ENCODE assay signal across 9 mouse cellular contexts in the genomic region with DNA sequence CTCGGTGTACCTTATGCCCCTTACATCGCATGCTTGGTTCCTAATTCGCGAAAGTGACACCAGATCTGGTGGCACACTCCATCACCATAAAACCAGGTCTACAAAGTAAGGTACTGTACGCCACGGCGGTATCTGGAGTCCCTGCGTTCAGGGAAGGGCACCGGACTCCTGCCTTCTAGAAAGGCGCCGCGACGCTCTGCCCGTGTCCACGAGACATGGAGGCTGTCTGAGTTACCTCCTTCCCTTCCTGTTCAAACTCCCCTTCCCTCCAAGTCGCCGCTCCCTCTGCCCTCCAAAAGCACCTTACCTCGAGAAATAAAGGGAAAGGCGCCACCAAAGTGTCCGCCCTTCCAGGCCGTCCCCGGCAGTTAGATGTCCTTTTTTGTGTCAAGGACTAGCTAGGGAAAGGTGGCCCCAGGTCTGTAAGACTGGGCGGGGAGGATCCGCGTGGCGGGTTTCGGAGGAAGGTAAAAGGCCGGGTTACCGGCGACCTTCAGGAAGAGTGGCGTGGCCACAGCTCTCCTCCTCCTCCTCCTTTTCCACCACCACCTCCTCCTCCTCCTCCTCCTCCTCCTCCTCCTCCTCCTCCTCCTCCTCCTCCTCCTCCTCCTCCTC. TPM values are rescaled to one million over a fixed set of nuclear protein-coding genes. Genes with fewer than 3 reads are reported as not detected.
DNase-seq lines count a peak whose midpoint lies in the region; ATAC-seq and TF ChIP-seq lines count a peak whose summit lies in the region.
"Had no signal": no experiment of that assay in that cellular context is flagged by ENCODE, and none has a peak within 500 bp of the region (broad histone marks: within the 10 kb centered on the region; RNA-seq: fewer than 3 reads in every experiment).

No protein-coding gene starts in this region.

- H3K9ac ChIP-seq in limb, embryonic 13.5 days, result peak overlapping the region; percentile 96
- peak overlapping the region; percentile 100 for H3K9ac ChIP-seq in midbrain, postnatal 0 days (replicated peaks; ENCODE audit: low read length, poor library complexity, severe bottlenecking)
- H3K9ac ChIP-seq in stomach, postnatal 0 days (ENCODE audit: low read length), result peak overlapping the region; percentile 74

- no peak for TF ChIP-seq CTCF in midbrain, postnatal 0 days (IDR thresholded peaks at IDR 0.05)
- no peak for TF ChIP-seq CTCF in stomach, postnatal 0 days (IDR thresholded peaks at IDR 0.05; ENCODE audit: low read depth)

- H3K4me3 ChIP-seq in limb, embryonic 13.5 days, result peak overlapping the region; percentile 86
- H3K4me3 ChIP-seq in midbrain, postnatal 0 days (ENCODE audit: low read depth, low read length), result peak overlapping the region; percentile 82
- peak overlapping the region; percentile 66 for H3K4me3 ChIP-seq in stomach, postnatal 0 days (ENCODE audit: low read depth, low read length)

- intact Hi-C loops in heart, postnatal 10 days (cut with DNase I), result loop anchor here (5.0 kb wide), 2 partner anchors 40 to 75 kb away; no protein-coding TSS in a partner anchor

- DNase-seq in adrenal gland, postnatal 25 days, result peak; percentile 15
- no peak for DNase-seq in adrenal gland, postnatal 10 days
- peak; percentile 65 for DNase-seq in MN1 (ENCODE audit: low spot score)
- DNase-seq in embryo, embryonic 10.5 days (ENCODE audit: low spot score), result peak; percentile 71
- DNase-seq in heart, postnatal 10 days, result peak; percentile 37 to 46
- peak; percentile 34 for DNase-seq in midbrain, postnatal 0 days (ENCODE audit: low spot score)
- peak; percentile 53 for DNase-seq in stomach, postnatal 0 days (ENCODE audit: low spot score)

- peak overlapping the region; percentile 87 for H3K4me2 ChIP-seq in limb, embryonic 13.5 days (replicated peaks)
- H3K4me2 ChIP-seq in midbrain, postnatal 0 days (ENCODE audit: low read depth, low read length, poor library complexity, severe bottlenecking), result peak overlapping the region; percentile 88
- H3K4me2 ChIP-seq in stomach, postnatal 0 days (replicated peaks; ENCODE audit: low read depth), result peak overlapping the region; percentile 95

- H3K9me3 ChIP-seq in limb, embryonic 13.5 days, result no peaks in the 10 kb centered on the region
- H3K9me3 ChIP-seq in midbrain, postnatal 0 days (ENCODE audit: low read length), result no peaks in the 10 kb centered on the region
- H3K9me3 ChIP-seq in stomach, postnatal 0 days (ENCODE audit: control insufficient read depth, low read length), result no peaks in the 10 kb centered on the region

- H3K27me3 ChIP-seq in limb, embryonic 13.5 days, result no peaks in the 10 kb centered on the region
- no peaks in the 10 kb centered on the region for H3K27me3 ChIP-seq in midbrain, postnatal 0 days (ENCODE audit: insufficient read depth, low read length)
- H3K27me3 ChIP-seq in stomach, postnatal 0 days (ENCODE audit: control insufficient read depth, insufficient read depth, low read length), result no peaks in the 10 kb centered on the region

- H3K27ac ChIP-seq in limb, embryonic 13.5 days, result peak overlapping the region; percentile 99
- peak overlapping the region; percentile 100 for H3K27ac ChIP-seq in midbrain, postnatal 0 days (ENCODE audit: low read depth, low read length)
- peak overlapping the region; percentile 90 for H3K27ac ChIP-seq in stomach, postnatal 0 days (replicated peaks)

- 0 out of 2 replicates have a peak, but pooled peaks cover 4% of the 10 kb centered on the region for H3K36me3 ChIP-seq in limb, embryonic 13.5 days
- no peaks in the 10 kb centered on the region for H3K36me3 ChIP-seq in midbrain, postnatal 0 days (ENCODE audit: insufficient read depth, low read length)
- no peaks in the 10 kb centered on the region for H3K36me3 ChIP-seq in stomach, postnatal 0 days (ENCODE audit: control insufficient read depth, insufficient read depth, low read length)
- H3K36me3 ChIP-seq: G1E had no signal

- 0% methylated on average over 31 of the region's 31 CpGs for WGBS in limb, embryonic 13.5 days
- WGBS in midbrain, postnatal 0 days, result under 1% methylated on average over 31 of the region's 31 CpGs
- under 1% methylated on average over 30 of the region's 31 CpGs for WGBS in stomach, postnatal 0 days

- no peak for ATAC-seq in limb, embryonic 13.5 days (ENCODE audit: low FRiP score, low read depth)
- ATAC-seq in midbrain, postnatal 0 days (ENCODE audit: low FRiP score), result no peak
- peak; percentile 8 for ATAC-seq in stomach, postnatal 0 days (ENCODE audit: low FRiP score, low TSS enrichment)

- H3K4me1 ChIP-seq in limb, embryonic 13.5 days, result peaks cover 34% of the 10 kb centered on the region
- peaks cover 16% of the 10 kb centered on the region for H3K4me1 ChIP-seq in midbrain, postnatal 0 days (ENCODE audit: insufficient read depth, low read length)
- 0 out of 2 replicates have a peak, but pooled peaks cover 2% of the 10 kb centered on the region for H3K4me1 ChIP-seq in stomach, postnatal 0 days (replicated peaks; ENCODE audit: control insufficient read depth, insufficient read depth)

- TF ChIP-seq EP300 in stomach, postnatal 0 days (optimal IDR thresholded peaks at IDR 0.05), result no peak

RNA-seq across cellular contexts. Expression of a gene that starts 0.8 kb away (rescaled TPM):
- 28.1 and 29.7 TPM in 2 replicates for total RNA-seq in adrenal gland, postnatal 25 days (2021)
- total RNA-seq in adrenal gland, postnatal 10 days (2021), result 10 to 100 TPM; 31.9 to 40.4 TPM
- 10 to 100 TPM; 51.6 to 60.4 TPM for total RNA-seq in heart, postnatal 10 days (2021)
- 94.5 and 95.9 TPM in 2 replicates for polyA plus RNA-seq in limb, embryonic 13.5 days (2015; fragmentation: Nextera tagmentation; extraction: Ambion mirVana)
- 75.2 and 90.4 TPM in 2 replicates for total RNA-seq in midbrain, postnatal 0 days (2014; rRNA removed)
- polyA plus RNA-seq in midbrain, postnatal 0 days (2015; fragmentation: Nextera tagmentation; extraction: Ambion mirVana), result 76.1 and 91.2 TPM in 2 replicates
- 34.4 and 38.5 TPM in 2 replicates for polyA plus RNA-seq in stomach, postnatal 0 days (2015; fragmentation: Nextera tagmentation; extraction: Ambion mirVana)
- polyA plus RNA-seq: G1E had no signal

RNA-seq across cellular contexts. Expression of a gene that starts 57.6 kb away (rescaled TPM):
- 150 and 180 TPM in 2 replicates for total RNA-seq in adrenal gland, postnatal 25 days (2021)
- 100 to 1,000 TPM in 1 of 2 experiments, 10 to 100 TPM in 1; 99.1 to 143 TPM for total RNA-seq in adrenal gland, postnatal 10 days (2021)
- 100 to 1,000 TPM; 312 to 340 TPM for total RNA-seq in heart, postnatal 10 days (2021)
- polyA plus RNA-seq in limb, embryonic 13.5 days (2015; fragmentation: Nextera tagmentation; extraction: Ambion mirVana), result 157 and 165 TPM in 2 replicates
- total RNA-seq in midbrain, postnatal 0 days (2014; rRNA removed), result 90.9 and 96.1 TPM in 2 replicates
- 71.3 and 79.4 TPM in 2 replicates for polyA plus RNA-seq in midbrain, postnatal 0 days (2015; fragmentation: Nextera tagmentation; extraction: Ambion mirVana)
- 55.3 and 63.0 TPM in 2 replicates for polyA plus RNA-seq in stomach, postnatal 0 days (2015; fragmentation: Nextera tagmentation; extraction: Ambion mirVana)
